Mouse (Mus musculus): ENCODE measurements around the gene 1700001K19Rik. TPM values are rescaled to one million over a fixed set of nuclear protein-coding genes. Genes with fewer than 3 reads are reported as not detected.
A peak's percentile ranks its signal among the peaks of the same experiment; 100 is the strongest.

Gene 1700001K19Rik
- total and polyA plus RNA-seq, 3 experiments, result not detected

DNA sequence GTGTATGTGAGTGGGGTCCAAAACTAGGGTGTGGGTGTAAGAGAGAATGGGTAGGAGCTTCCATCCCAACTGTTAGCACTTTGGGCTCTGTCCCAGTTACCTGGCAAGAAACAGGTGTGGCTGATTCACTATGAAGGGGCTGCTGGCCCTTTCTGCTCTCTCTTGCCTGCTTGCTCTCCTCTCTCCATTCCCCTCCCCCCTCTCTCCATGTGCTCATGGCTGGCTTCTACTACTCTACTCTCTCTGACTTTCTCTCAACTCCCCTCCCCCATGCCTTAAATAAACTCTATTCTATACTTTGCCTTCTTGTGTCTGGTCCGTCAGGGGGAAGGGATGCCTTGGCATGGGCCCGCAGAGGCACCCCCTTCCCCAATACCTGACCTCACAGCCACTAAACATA lies 18.3 kb upstream of the 1700001K19Rik start:
- Histone ChIP-seq H3K4me2 (ENCODE audit: insufficient read depth, low read depth, poor library complexity, severe bottlenecking) (no peak overlapping the region), H3K79me2 (replicated peaks; ENCODE audit: control insufficient read depth, extremely low read depth, insufficient read depth, poor library complexity, severe bottlenecking) (peaks cover 6% of the 10 kb centered on the region), H3K27me3 (replicated peaks) (no peaks in the 10 kb centered on the region), H3K36me3 (replicated peaks in 1 of 2; ENCODE audit: control insufficient read depth in 1 of 2, insufficient read depth in 1 of 2, low read length in 1 of 2) (no peaks in the 10 kb centered on the region), H3K27ac (ENCODE audit: insufficient read depth, low read depth) (peak overlapping the region; percentile 70), H3K9me3 (replicated peaks; ENCODE audit: low read length) (no peaks in the 10 kb centered on the region), H3K9ac (ENCODE audit: insufficient read depth, low read depth) (peak overlapping the region; percentile 5; the same call in 1 of the 2 replicates), H3K4me1 (ENCODE audit: control insufficient read depth in 1 of 2, insufficient read depth in 2 of 2) (peaks cover 31 to 71% of the 10 kb centered on the region in 2 experiments), H3K4me3 (replicated peaks in 1 of 3; ENCODE audit: low read depth in 2 of 3, low read length in 2 of 3, poor library complexity in 1 of 3) (no peak overlapping the region)
- no peak for DNase-seq (ENCODE audit: extremely low read depth)
- in situ Hi-C loops (cut with MboI; ENCODE audit: low pct_ligation_motif_present, low pct_unique_long_range_greater_than_20kb, low sequenced_read_pairs) (no loop called here), dilution Hi-C loops (cut with MboI; ENCODE audit: extremely low pct_ligation_motif_present, extremely low pct_unique_long_range_greater_than_20kb, low sequenced_read_pairs) (no loop called here)
- TF ChIP-seq TCF12 (IDR thresholded peaks at IDR 0.05; ENCODE audit: low read depth, low read length) (no peak), MYC (IDR thresholded peaks at IDR 0.05; ENCODE audit: low read depth, low read length) (peak; percentile 90), HCFC1 (IDR thresholded peaks at IDR 0.05; ENCODE audit: low read depth, low read length) (no peak), SIN3A (IDR thresholded peaks at IDR 0.05; ENCODE audit: low read length) (no peak; the same call in 1 of the 2 replicates), CHD1 (IDR thresholded peaks at IDR 0.05; ENCODE audit: low read depth, low read length) (no peak), CHD2 (IDR thresholded peaks at IDR 0.05; ENCODE audit: low read length) (peak; percentile 78), USF1 (IDR thresholded peaks at IDR 0.05; ENCODE audit: low read depth, low read length) (no peak), MAZ (IDR thresholded peaks at IDR 0.05; ENCODE audit: low read depth, low read length) (no peak), NRF1 (IDR thresholded peaks at IDR 0.05; ENCODE audit: low read depth, low read length) (no peak), ZMIZ1 (IDR thresholded peaks at IDR 0.05; ENCODE audit: low read depth, low read length) (no peak), UBTF (IDR thresholded peaks at IDR 0.05; ENCODE audit: low read depth, low read length) (no peak), ETS1 (conservative IDR thresholded peaks at IDR 0.05; ENCODE audit: low read depth, low read length) (no peak), MXI1 (IDR thresholded peaks at IDR 0.05; ENCODE audit: low read depth, low read length) (no peak), RAD21 (IDR thresholded peaks at IDR 0.05; ENCODE audit: low read depth, low read length) (no peak), IRF4 (IDR thresholded peaks at IDR 0.05; ENCODE audit: low read depth, low read length) (no peak), RCOR1 (conservative IDR thresholded peaks at IDR 0.05; ENCODE audit: low read depth, low read length) (no peak), MAX (IDR thresholded peaks at IDR 0.05; ENCODE audit: low read length) (no peak), POLR2AphosphoS2 (IDR thresholded peaks at IDR 0.05; ENCODE audit: low read depth, low read length) (0 out of 2 replicates have a peak, but pooled peaks have one; percentile 17), PAX5 (IDR thresholded peaks at IDR 0.05; ENCODE audit: low read length) (no peak)

- TF ChIP-seq MAFK (IDR thresholded peaks at IDR 0.05; ENCODE audit: insufficient replicate concordance, low read length) (peak; percentile 86), E2F4 (IDR thresholded peaks at IDR 0.05; ENCODE audit: insufficient replicate concordance, low read depth, low read length) (no peak), MEF2A (IDR thresholded peaks at IDR 0.05; ENCODE audit: borderline replicate concordance, low read depth, low read length) (no peak), MAZ (IDR thresholded peaks at IDR 0.05; ENCODE audit: low read depth, low read length) (0 out of 2 replicates have a peak, but pooled peaks have one; percentile 4), TCF12 (IDR thresholded peaks at IDR 0.05; ENCODE audit: low read depth, low read length) (no peak)
- H3K4me2 ChIP-seq (ENCODE audit: insufficient read depth, low read depth, poor library complexity, severe bottlenecking), result peak overlapping the region; percentile 63
- H3K9ac ChIP-seq (ENCODE audit: insufficient read depth, low read depth), result no peak overlapping the region
- H3K27ac ChIP-seq (ENCODE audit: insufficient read depth, low read depth), result peak overlapping the region; percentile 88
- H3K4me1 ChIP-seq (ENCODE audit: control insufficient read depth in 1 of 2, insufficient read depth in 2 of 2), result peaks cover 27 to 63% of the 10 kb centered on the region in 2 experiments
- dilution Hi-C loops (cut with MboI; ENCODE audit: extremely low pct_ligation_motif_present, extremely low pct_unique_long_range_greater_than_20kb, low sequenced_read_pairs), result no loop called here
- peaks cover 8% of the 10 kb centered on the region in 2 experiments for H3K36me3 ChIP-seq (replicated peaks in 1 of 2; ENCODE audit: control insufficient read depth in 1 of 2, insufficient read depth in 1 of 2, low read length in 1 of 2)
- peaks cover 19% of the 10 kb centered on the region for H3K79me2 ChIP-seq (replicated peaks; ENCODE audit: control insufficient read depth, extremely low read depth, insufficient read depth, poor library complexity, severe bottlenecking)
- no peak overlapping the region for H3K4me3 ChIP-seq (replicated peaks in 1 of 3; ENCODE audit: low read depth in 2 of 3, low read length in 2 of 3, poor library complexity in 1 of 3)
- H3K9me3 ChIP-seq (replicated peaks; ENCODE audit: low read length), result no peaks in the 10 kb centered on the region
- H3K27me3 ChIP-seq (replicated peaks), result no peaks in the 10 kb centered on the region
- in situ Hi-C loops (cut with MboI; ENCODE audit: low pct_ligation_motif_present, low pct_unique_long_range_greater_than_20kb, low sequenced_read_pairs), result no loop called here
- DNase-seq (ENCODE audit: extremely low read depth), result no peak
Measured at GRCm38 (mm10) chr12:110699171-110699547, 16.7 kb upstream of the 1700001K19Rik start.

Measured in CH12.LX (cell line).